8 mouse cellular contexts compared by ENCODE assay signal in the genomic region with DNA sequence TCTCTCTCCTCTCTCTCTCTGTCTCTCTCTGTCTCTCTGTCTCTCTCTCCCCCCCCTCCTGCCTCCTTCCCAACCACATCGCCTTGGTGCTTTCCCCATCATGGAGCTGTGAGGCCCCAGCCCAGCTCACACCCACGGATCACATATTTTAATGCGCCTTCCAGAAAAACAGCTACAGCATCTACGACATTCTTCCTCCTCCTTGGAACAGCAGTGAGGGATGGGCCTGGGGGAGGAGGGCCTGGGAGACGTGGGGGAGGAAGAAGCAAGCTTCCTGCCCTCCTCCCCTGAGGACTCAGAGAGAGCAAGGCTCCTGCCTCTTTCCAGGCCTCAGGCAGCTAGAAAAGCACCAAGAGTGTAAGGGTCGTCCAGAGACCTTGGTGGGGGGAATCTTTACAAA. TPM values are rescaled to one million over a fixed set of nuclear protein-coding genes. Genes with fewer than 3 reads are reported as not detected.
DNase-seq lines count a peak whose midpoint lies in the region; ATAC-seq and TF ChIP-seq lines count a peak whose summit lies in the region.
"Had no signal": no experiment of that assay in that cellular context is flagged by ENCODE, and none has a peak within 500 bp of the region (broad histone marks: within the 10 kb centered on the region; RNA-seq: fewer than 3 reads in every experiment).

No protein-coding gene starts in this region.

- TF ChIP-seq CTCF in lung, embryonic 14.5 days (IDR thresholded peaks at IDR 0.05; ENCODE audit: low read depth): no peak
- TF ChIP-seq CTCF in lung, adult 2 months (IDR thresholded peaks at IDR 0.05; ENCODE audit: insufficient read depth, low read length): no peak

- no peaks in the 10 kb centered on the region for H3K4me1 ChIP-seq in lung, embryonic 14.5 days (ENCODE audit: insufficient read depth)
- H3K4me1 ChIP-seq in lung, adult 2 months (ENCODE audit: control insufficient read depth, insufficient read depth, low read length): no peaks in the 10 kb centered on the region
- peaks cover 5% of the 10 kb centered on the region; the same call in 1 of the 2 replicates for H3K4me1 ChIP-seq in heart, embryonic 13.5 days

- H3K4me2 ChIP-seq in lung, embryonic 14.5 days: no peak overlapping the region
- no peak overlapping the region for H3K4me2 ChIP-seq in heart, embryonic 13.5 days
- H3K4me2 ChIP-seq: embryonic facial prominence, embryonic 13.5 days had no signal

- H3K36me3 ChIP-seq in lung, embryonic 14.5 days (ENCODE audit: insufficient read depth): no peaks in the 10 kb centered on the region
- H3K36me3 ChIP-seq in heart, embryonic 13.5 days: no peaks in the 10 kb centered on the region
- H3K36me3 ChIP-seq: embryonic facial prominence, embryonic 13.5 days had no signal

- no peak overlapping the region for H3K27ac ChIP-seq in lung, embryonic 14.5 days (ENCODE audit: low read depth)
- 0 out of 2 replicates have a peak overlapping the region, but pooled peaks have one; percentile 25 for H3K27ac ChIP-seq in heart, embryonic 13.5 days (replicated peaks)
- H3K27ac ChIP-seq: embryonic facial prominence, embryonic 13.5 days had no signal

- no peaks in the 10 kb centered on the region for H3K9me3 ChIP-seq in lung, embryonic 14.5 days (ENCODE audit: low read depth, low read length)
- H3K9me3 ChIP-seq in heart, embryonic 13.5 days: peaks cover 9% of the 10 kb centered on the region

- no peaks in the 10 kb centered on the region for H3K27me3 ChIP-seq in lung, embryonic 14.5 days (ENCODE audit: insufficient read depth, low read length)
- H3K27me3 ChIP-seq in heart, embryonic 13.5 days (replicated peaks): peaks cover 4% of the 10 kb centered on the region; the same call in 1 of the 2 replicates
- H3K27me3 ChIP-seq: embryonic facial prominence, embryonic 13.5 days had no signal

- no peak for ATAC-seq in lung, embryonic 14.5 days (ENCODE audit: insufficient read depth)
- ATAC-seq in heart, embryonic 13.5 days (ENCODE audit: extremely low read depth, insufficient number of reproducible peaks, low FRiP score, low TSS enrichment): no peak
- ATAC-seq in megakaryocyte progenitor cell, adult 5-6 weeks (replicated peaks; ENCODE audit: poor library complexity): no peak

- TF ChIP-seq POLR2A in lung, adult 2 months (IDR thresholded peaks at IDR 0.05; ENCODE audit: borderline replicate concordance, extremely low read depth, low read depth, low read length): no peak

- H3K4me3 ChIP-seq in lung, embryonic 14.5 days (ENCODE audit: low read depth, low read length): no peak overlapping the region
- H3K4me3 ChIP-seq in lung, adult 2 months (replicated peaks; ENCODE audit: extremely low read depth, low read depth, low read length): no peak overlapping the region
- H3K4me3 ChIP-seq in heart, embryonic 13.5 days: no peak overlapping the region
- H3K4me3 ChIP-seq: embryonic facial prominence, embryonic 13.5 days had no signal

- DNase-seq in lung, embryonic 14.5 days: peak; percentile 42
- no peak for DNase-seq in lung, adult 2 months
- DNase-seq in left cerebral cortex, postnatal 14 days (ENCODE audit: low spot score in 2 of 2): peak; percentile 70 to 73
- DNase-seq in testis, postnatal 10 days (ENCODE audit: low spot score): peak; percentile 53
- no peak for DNase-seq in yolk sac, embryonic 10.5 days (ENCODE audit: low spot score)

- WGBS in lung, embryonic 14.5 days: 23% methylated on average over 6 of the region's 6 CpGs
- WGBS in lung, adult 2 months: 36% methylated on average over 6 of the region's 6 CpGs
- WGBS in heart, embryonic 13.5 days: 44% methylated on average over 6 of the region's 6 CpGs

- intact Hi-C loops in left cerebral cortex, postnatal 14 days (cut with DNase I): no loop called here

- H3K9ac ChIP-seq in lung, embryonic 14.5 days: no peak overlapping the region
- H3K9ac ChIP-seq in heart, embryonic 13.5 days: peak overlapping the region; percentile 8; the same call in 1 of the 2 replicates
- H3K9ac ChIP-seq: embryonic facial prominence, embryonic 13.5 days had no signal

RNA-seq across cellular contexts. Expression of a gene that starts 17.3 kb away (rescaled TPM):
- polyA plus RNA-seq in lung, embryonic 14.5 days (2014; fragmentation: Nextera tagmentation; extraction: Ambion mirVana): 1.9 and 2.1 TPM in 2 replicates
- 14.5 and 38.8 TPM in 2 replicates for polyA plus RNA-seq in lung, adult 2 months (2012; rRNA removed)
- polyA plus RNA-seq in heart, embryonic 13.5 days (2015; fragmentation: Nextera tagmentation; extraction: Ambion mirVana): 2.1 and 2.3 TPM in 2 replicates
- total RNA-seq in left cerebral cortex, postnatal 14 days (2021): 100 to 1,000 TPM; 105 to 111 TPM
- 1.6 and 2.2 TPM in 2 replicates for total RNA-seq in megakaryocyte progenitor cell, adult 5-6 weeks (2015)
- 1.9 and 2.2 TPM in 2 replicates for total RNA-seq in megakaryocyte progenitor cell, adult 5-6 weeks (2017)

Comparison
In these comparisons a context has a peak if more than half of its experiments do, and no peak if none do; other contexts are left out.
1. DNase-seq: peak in lung, embryonic 14.5 days (single experiment), left cerebral cortex, postnatal 14 days (2 of 2) and testis, postnatal 10 days (single experiment); none in lung, adult 2 months (single experiment) and yolk sac, embryonic 10.5 days (single experiment).